Mouse (Mus musculus): ENCODE results near the gene Ccdc138. TPM values are rescaled to one million over a fixed set of nuclear protein-coding genes. Genes with fewer than 3 reads are reported as not detected.

The Ccdc138 gene
- polyA plus RNA-seq, 1 experiment from 2014 or later, result 7.4 TPM

DNA sequence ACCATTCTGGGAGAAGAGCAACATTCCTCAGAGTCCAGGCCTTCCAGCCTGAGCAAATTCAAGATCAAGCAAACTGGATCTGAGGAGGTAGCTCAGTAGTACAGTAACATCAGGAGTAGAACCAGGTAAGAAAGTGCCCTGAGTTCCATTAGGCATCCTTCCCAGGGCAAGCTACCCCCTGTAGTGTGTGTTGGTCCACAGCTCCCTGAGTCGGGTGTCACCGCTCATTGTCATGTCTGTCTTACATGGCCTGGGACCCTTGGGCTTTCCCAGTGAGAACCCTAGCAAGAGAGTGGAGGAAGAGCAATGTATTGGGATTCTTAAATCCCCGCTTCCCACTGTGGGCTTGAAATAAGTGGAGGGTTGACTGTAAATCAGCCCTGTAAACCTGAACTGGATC lies 97.4 kb downstream of the Ccdc138 start:
- no peak for DNase-seq (ENCODE audit: low spot score)
- Histone ChIP-seq H3K4me2 (ENCODE audit: low read depth, low read length) (no peak overlapping the region), H3K4me1 (ENCODE audit: control insufficient read depth, insufficient read depth, low read length) (no peaks in the 10 kb centered on the region), H3K9ac (replicated peaks; ENCODE audit: low read length) (no peak overlapping the region), H3K36me3 (replicated peaks; ENCODE audit: control insufficient read depth, insufficient read depth, low read depth, low read length) (no peaks in the 10 kb centered on the region), H3K4me3 (ENCODE audit: low read depth, low read length) (no peak overlapping the region), H3K27ac (replicated peaks; ENCODE audit: low read depth, low read length) (no peak overlapping the region), H3K27me3 (ENCODE audit: control insufficient read depth, insufficient read depth, low read length) (no peaks in the 10 kb centered on the region), H3K9me3 (replicated peaks; ENCODE audit: control insufficient read depth, low read length) (no peaks in the 10 kb centered on the region)
- WGBS, result 89% methylated on average over 3 of the region's 3 CpGs
- no peak for ATAC-seq (replicated peaks; ENCODE audit: insufficient number of reproducible peaks, low FRiP score, low TSS enrichment, low read depth)

- ATAC-seq (replicated peaks; ENCODE audit: insufficient number of reproducible peaks, low FRiP score, low TSS enrichment, low read depth) (no peak), DNase-seq (ENCODE audit: low spot score) (no peak)
- H3K27me3 ChIP-seq (ENCODE audit: control insufficient read depth, insufficient read depth, low read length), result no peaks in the 10 kb centered on the region
- H3K9me3 ChIP-seq (replicated peaks; ENCODE audit: control insufficient read depth, low read length), result no peaks in the 10 kb centered on the region
- no peak overlapping the region for H3K9ac ChIP-seq (replicated peaks; ENCODE audit: low read length)
- H3K4me2 ChIP-seq (ENCODE audit: low read depth, low read length), result no peak overlapping the region
- no peak overlapping the region for H3K27ac ChIP-seq (replicated peaks; ENCODE audit: low read depth, low read length)
- WGBS, result 66% methylated on average over 5 of the region's 5 CpGs
- no peaks in the 10 kb centered on the region for H3K4me1 ChIP-seq (ENCODE audit: control insufficient read depth, insufficient read depth, low read length)
- H3K4me3 ChIP-seq (ENCODE audit: low read depth, low read length), result no peak overlapping the region
- H3K36me3 ChIP-seq (replicated peaks; ENCODE audit: control insufficient read depth, insufficient read depth, low read depth, low read length), result no peaks in the 10 kb centered on the region
These were observed 98.1 kb downstream of the Ccdc138 start for GRCm38 (mm10) chr10:58595821-58596220.

GRCm38 (mm10) chr10:58600151-58600550 lies 102.4 kb downstream of the Ccdc138 start:
- Histone ChIP-seq H3K4me2 (ENCODE audit: low read depth, low read length) (no peak overlapping the region), H3K4me3 (ENCODE audit: low read depth, low read length) (no peak overlapping the region), H3K27ac (replicated peaks; ENCODE audit: low read depth, low read length) (no peak overlapping the region), H3K9me3 (replicated peaks; ENCODE audit: control insufficient read depth, low read length) (no peaks in the 10 kb centered on the region), H3K9ac (replicated peaks; ENCODE audit: low read length) (no peak overlapping the region), H3K36me3 (replicated peaks; ENCODE audit: control insufficient read depth, insufficient read depth, low read depth, low read length) (no peaks in the 10 kb centered on the region), H3K4me1 (ENCODE audit: control insufficient read depth, insufficient read depth, low read length) (no peaks in the 10 kb centered on the region), H3K27me3 (ENCODE audit: control insufficient read depth, insufficient read depth, low read length) (no peaks in the 10 kb centered on the region)
- WGBS, result 88% methylated on average over 5 of the region's 5 CpGs
- DNase-seq (ENCODE audit: low spot score), result no peak
- no peak for ATAC-seq (replicated peaks; ENCODE audit: insufficient number of reproducible peaks, low FRiP score, low TSS enrichment, low read depth)

GRCm38 (mm10) chr10:58600983-58601382 lies 103.2 kb downstream of the Ccdc138 start:
- ATAC-seq (replicated peaks; ENCODE audit: insufficient number of reproducible peaks, low FRiP score, low TSS enrichment, low read depth) (no peak), DNase-seq (ENCODE audit: low spot score) (no peak)
- no peaks in the 10 kb centered on the region for H3K4me1 ChIP-seq (ENCODE audit: control insufficient read depth, insufficient read depth, low read length)
- no peaks in the 10 kb centered on the region for H3K27me3 ChIP-seq (ENCODE audit: control insufficient read depth, insufficient read depth, low read length)
- H3K36me3 ChIP-seq (replicated peaks; ENCODE audit: control insufficient read depth, insufficient read depth, low read depth, low read length), result no peaks in the 10 kb centered on the region
- 11% methylated on average over 5 of the region's 5 CpGs for WGBS
- H3K9ac ChIP-seq (replicated peaks; ENCODE audit: low read length), result no peak overlapping the region
- no peak overlapping the region for H3K4me2 ChIP-seq (ENCODE audit: low read depth, low read length)
- no peak overlapping the region for H3K4me3 ChIP-seq (ENCODE audit: low read depth, low read length)
- no peak overlapping the region for H3K27ac ChIP-seq (replicated peaks; ENCODE audit: low read depth, low read length)
- no peaks in the 10 kb centered on the region for H3K9me3 ChIP-seq (replicated peaks; ENCODE audit: control insufficient read depth, low read length)

- H3K36me3 ChIP-seq (replicated peaks; ENCODE audit: control insufficient read depth, insufficient read depth, low read depth, low read length), result no peaks in the 10 kb centered on the region
- ATAC-seq (replicated peaks; ENCODE audit: insufficient number of reproducible peaks, low FRiP score, low TSS enrichment, low read depth), result no peak
- no peak overlapping the region for H3K4me3 ChIP-seq (ENCODE audit: low read depth, low read length)
- no peaks in the 10 kb centered on the region for H3K9me3 ChIP-seq (replicated peaks; ENCODE audit: control insufficient read depth, low read length)
- no peak overlapping the region for H3K4me2 ChIP-seq (ENCODE audit: low read depth, low read length)
- H3K27ac ChIP-seq (replicated peaks; ENCODE audit: low read depth, low read length), result no peak overlapping the region
- H3K27me3 ChIP-seq (ENCODE audit: control insufficient read depth, insufficient read depth, low read length), result no peaks in the 10 kb centered on the region
- WGBS, result 32% methylated on average over 6 of the region's 6 CpGs
- H3K4me1 ChIP-seq (ENCODE audit: control insufficient read depth, insufficient read depth, low read length), result no peaks in the 10 kb centered on the region
- no peak for DNase-seq (ENCODE audit: low spot score)
- H3K9ac ChIP-seq (replicated peaks; ENCODE audit: low read length), result no peak overlapping the region
These were observed 103.7 kb downstream of the Ccdc138 start for GRCm38 (mm10) chr10:58601431-58601901.

- no peak overlapping the region for H3K9ac ChIP-seq (replicated peaks; ENCODE audit: low read length)
- H3K27ac ChIP-seq (replicated peaks; ENCODE audit: low read depth, low read length), result no peak overlapping the region
- H3K27me3 ChIP-seq (ENCODE audit: control insufficient read depth, insufficient read depth, low read length), result no peaks in the 10 kb centered on the region
- ATAC-seq (replicated peaks; ENCODE audit: insufficient number of reproducible peaks, low FRiP score, low TSS enrichment, low read depth) (no peak), DNase-seq (ENCODE audit: low spot score) (no peak)
- 78% methylated on average over 7 of the region's 7 CpGs for whole genome bisulfite sequencing
- no peaks in the 10 kb centered on the region for H3K9me3 ChIP-seq (replicated peaks; ENCODE audit: control insufficient read depth, low read length)
- no peak overlapping the region for H3K4me2 ChIP-seq (ENCODE audit: low read depth, low read length)
- no peaks in the 10 kb centered on the region for H3K36me3 ChIP-seq (replicated peaks; ENCODE audit: control insufficient read depth, insufficient read depth, low read depth, low read length)
- no peaks in the 10 kb centered on the region for H3K4me1 ChIP-seq (ENCODE audit: control insufficient read depth, insufficient read depth, low read length)
- no peak overlapping the region for H3K4me3 ChIP-seq (ENCODE audit: low read depth, low read length)
These were observed 104.2 kb downstream of the Ccdc138 start for GRCm38 (mm10) chr10:58601946-58602345.

DNA sequence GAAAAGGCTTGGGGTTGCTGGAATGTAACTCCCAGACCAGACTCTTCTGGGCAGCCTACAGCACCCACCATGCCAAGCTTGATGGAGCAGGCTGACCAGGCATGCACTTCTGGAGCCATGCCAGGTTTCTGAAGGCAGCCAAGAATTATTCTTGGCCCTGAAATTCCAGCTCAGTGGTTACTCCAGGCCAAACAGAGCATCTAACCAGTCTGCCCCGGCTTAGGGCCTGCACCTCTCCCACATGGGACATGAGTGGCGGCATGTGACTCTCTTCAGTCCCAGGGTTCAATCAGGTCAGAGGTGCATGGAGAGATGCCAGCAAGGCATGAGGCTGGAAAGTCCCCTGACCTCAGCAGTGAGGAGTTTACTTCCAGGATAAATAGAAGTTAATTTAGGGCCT lies 107.0 kb downstream of the Ccdc138 start:
- 87% methylated on average over 2 of the region's 2 CpGs for WGBS

GRCm38 (mm10) chr10:58606356-58606755 lies 108.6 kb downstream of the Ccdc138 start:
- no peak for ATAC-seq (replicated peaks; ENCODE audit: insufficient number of reproducible peaks, low FRiP score, low TSS enrichment, low read depth)
- WGBS, result 80% methylated on average over 3 of the region's 3 CpGs

More for the DNA sequence above, 107.0 kb downstream of the Ccdc138 start:
- H3K4me3 ChIP-seq (ENCODE audit: low read depth, low read length), result no peak overlapping the region
- DNase-seq (ENCODE audit: low spot score) (no peak), ATAC-seq (replicated peaks; ENCODE audit: insufficient number of reproducible peaks, low FRiP score, low TSS enrichment, low read depth) (no peak)
- no peak overlapping the region for H3K9ac ChIP-seq (replicated peaks; ENCODE audit: low read length)
- H3K4me1 ChIP-seq (ENCODE audit: control insufficient read depth, insufficient read depth, low read length), result no peaks in the 10 kb centered on the region
- no peaks in the 10 kb centered on the region for H3K9me3 ChIP-seq (replicated peaks; ENCODE audit: control insufficient read depth, low read length)
- no peaks in the 10 kb centered on the region for H3K27me3 ChIP-seq (ENCODE audit: control insufficient read depth, insufficient read depth, low read length)
- H3K36me3 ChIP-seq (replicated peaks; ENCODE audit: control insufficient read depth, insufficient read depth, low read depth, low read length), result no peaks in the 10 kb centered on the region
- H3K4me2 ChIP-seq (ENCODE audit: low read depth, low read length), result no peak overlapping the region
- H3K27ac ChIP-seq (replicated peaks; ENCODE audit: low read depth, low read length), result no peak overlapping the region

More at GRCm38 (mm10) chr10:58606356-58606755, 108.6 kb downstream of the Ccdc138 start:
- Histone ChIP-seq H3K4me1 (ENCODE audit: control insufficient read depth, insufficient read depth, low read length) (no peaks in the 10 kb centered on the region), H3K27me3 (ENCODE audit: control insufficient read depth, insufficient read depth, low read length) (no peaks in the 10 kb centered on the region), H3K4me2 (ENCODE audit: low read depth, low read length) (no peak overlapping the region), H3K27ac (replicated peaks; ENCODE audit: low read depth, low read length) (no peak overlapping the region), H3K36me3 (replicated peaks; ENCODE audit: control insufficient read depth, insufficient read depth, low read depth, low read length) (no peaks in the 10 kb centered on the region), H3K4me3 (ENCODE audit: low read depth, low read length) (no peak overlapping the region), H3K9ac (replicated peaks; ENCODE audit: low read length) (no peak overlapping the region), H3K9me3 (replicated peaks; ENCODE audit: control insufficient read depth, low read length) (no peaks in the 10 kb centered on the region)
- DNase-seq (ENCODE audit: low spot score), result no peak

Measured in embryonic facial prominence, embryonic 11.5 days (tissue).